Mouse (Mus musculus): Measurements from ENCODE around the gene Hoxc9.
A peak's percentile ranks its signal among the peaks of the same experiment; 100 is the strongest.

The Hoxc9 gene

GRCm38 (mm10) chr15:102955833-102956640, 20.2 kb upstream of the Hoxc9 start:
- DNase-seq (ENCODE audit: low spot score in 2 of 2): no peak

GRCm38 (mm10) chr15:102956906-102957305, 19.3 kb upstream of the Hoxc9 start:
- no peak for DNase-seq (ENCODE audit: low spot score in 2 of 2)

- no peak for DNase-seq (ENCODE audit: low spot score in 2 of 2)
Observed at GRCm38 (mm10) chr15:102959663-102960191, 16.5 kb upstream of the Hoxc9 start.

GRCm38 (mm10) chr15:102961728-102962127, 14.5 kb upstream of the Hoxc9 start:
- no peak for DNase-seq (ENCODE audit: low spot score in 2 of 2)

GRCm38 (mm10) chr15:102962492-102962891, 13.7 kb upstream of the Hoxc9 start:
- DNase-seq (ENCODE audit: low spot score in 2 of 2): no peak

- no peak for DNase-seq (ENCODE audit: low spot score in 2 of 2)
Observed at GRCm38 (mm10) chr15:102963259-102963658, 13.0 kb upstream of the Hoxc9 start.

GRCm38 (mm10) chr15:102963671-102964640, 12.3 kb upstream of the Hoxc9 start:
- DNase-seq (ENCODE audit: low spot score in 2 of 2): no peak

GRCm38 (mm10) chr15:102965003-102965891, 11.0 kb upstream of the Hoxc9 start:
- no peak for DNase-seq (ENCODE audit: low spot score in 2 of 2)

- DNase-seq (ENCODE audit: low spot score in 2 of 2): peak in 1 of 2 experiments; percentile 71
Observed at GRCm38 (mm10) chr15:102965892-102966775, 10.1 kb upstream of the Hoxc9 start.

GRCm38 (mm10) chr15:102966776-102967311, 9.4 kb upstream of the Hoxc9 start, which contains the start of gene Hoxc10:
Gene Hoxc10, plus strand, starts transcription at chr15:102966796.
- DNase-seq (ENCODE audit: low spot score in 2 of 2): no peak

GRCm38 (mm10) chr15:102967312-102967510, 9.0 kb upstream of the Hoxc9 start, which contains the start of gene Hoxc5:
Gene Hoxc5, plus strand, starts transcription at chr15:102967443.
- no peak for DNase-seq (ENCODE audit: low spot score in 2 of 2)

GRCm38 (mm10) chr15:102967511-102968397, 8.5 kb upstream of the Hoxc9 start:
- DNase-seq (ENCODE audit: low spot score in 2 of 2): no peak

- no peak for DNase-seq (ENCODE audit: low spot score in 2 of 2)
Observed at GRCm38 (mm10) chr15:102969296-102969695, 6.9 kb upstream of the Hoxc9 start.

GRCm38 (mm10) chr15:102970740-102971139, 5.5 kb upstream of the Hoxc9 start:
- DNase-seq (ENCODE audit: low spot score in 2 of 2): no peak

GRCm38 (mm10) chr15:102972254-102972653, 4.0 kb upstream of the Hoxc9 start:
- no peak for DNase-seq (ENCODE audit: low spot score in 2 of 2)

- DNase-seq (ENCODE audit: low spot score in 2 of 2): no peak
Observed at GRCm38 (mm10) chr15:102972753-102973152, 3.5 kb upstream of the Hoxc9 start.

GRCm38 (mm10) chr15:102975034-102975433, 1.2 kb upstream of the Hoxc9 start:
- no peak for DNase-seq (ENCODE audit: low spot score in 2 of 2)

- no peak for DNase-seq (ENCODE audit: low spot score in 2 of 2)
Observed at GRCm38 (mm10) chr15:102975688-102976111, 539 bp upstream of the Hoxc9 start.

All from spleen, postnatal 10 days (tissue).